In the genomic region with DNA sequence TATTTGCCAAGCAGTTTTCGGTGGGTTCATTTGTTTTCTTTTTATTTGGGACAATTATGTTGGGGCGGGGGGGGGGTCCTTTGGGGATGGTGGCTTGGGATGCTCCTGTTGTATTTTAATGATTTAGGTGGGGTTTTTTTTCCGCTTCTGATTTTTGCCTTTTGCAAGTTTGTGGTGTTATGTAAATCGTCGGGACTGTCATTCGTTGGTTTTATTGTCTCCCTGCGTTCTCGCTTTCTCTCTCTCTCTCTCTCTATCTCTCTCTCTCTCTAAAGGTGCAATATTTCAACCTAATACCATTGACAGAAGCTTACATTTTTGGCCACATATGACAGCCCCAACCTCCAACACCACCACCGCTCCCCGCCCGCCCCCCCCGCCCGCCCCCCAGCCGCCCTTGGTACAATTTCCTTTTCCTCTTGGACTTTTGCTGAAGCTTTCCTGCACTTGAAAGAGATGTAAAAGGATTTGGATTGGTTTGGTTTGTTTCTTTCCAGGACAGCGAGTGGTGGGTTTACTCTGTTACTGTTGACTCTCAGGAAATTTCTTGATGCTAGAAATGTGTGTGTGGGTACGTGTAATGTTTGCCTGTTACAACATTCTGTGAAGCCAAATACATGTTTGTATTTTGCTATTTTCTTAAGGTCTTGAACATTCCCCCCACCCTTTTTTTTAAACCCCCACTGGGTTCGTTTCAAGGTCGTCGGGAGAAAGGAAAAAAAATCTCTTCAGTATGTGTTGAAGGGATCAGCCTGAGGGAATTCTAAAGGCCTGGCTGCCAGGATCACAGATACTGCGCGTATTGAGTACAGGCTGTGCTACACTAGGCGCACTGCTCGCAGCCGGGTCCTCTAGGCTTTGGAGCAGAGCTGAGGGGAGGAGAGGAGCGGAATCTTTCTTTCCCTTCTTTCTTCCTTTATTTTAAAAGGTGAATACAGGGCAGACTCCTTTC, we compare ENCODE assay signal across 7 mouse cellular contexts. TPM values are rescaled to one million over a fixed set of nuclear protein-coding genes. Genes with fewer than 3 reads are reported as not detected.
DNase-seq lines count a peak whose midpoint lies in the region; ATAC-seq lines count a peak whose summit lies in the region.

No protein-coding gene starts in this region.

- DNase-seq in right cerebral cortex, postnatal 4 days: peak; percentile 49
- DNase-seq in right cerebral cortex, adult 18-20 months: no peak
- peak; percentile 67 to 70 for DNase-seq in cerebellum, postnatal 10 days
- DNase-seq in heart, adult 9 months (ENCODE audit: low spot score in 2 of 2): peak; percentile 68 to 72
- DNase-seq in midbrain, embryonic 10.5 days (ENCODE audit: low spot score): peak; percentile 44
- no peak for DNase-seq in c-Kit-positive CD71-positive TER-119-positive erythroid progenitor cells, embryonic 14.5 days (ENCODE audit: low spot score)

- H3K4me3 ChIP-seq in kidney, embryonic 14.5 days (ENCODE audit: low read length): peak overlapping the region; percentile 84
- peak overlapping the region; percentile 80 for H3K4me3 ChIP-seq in midbrain, embryonic 10.5 days

- WGBS in kidney, embryonic 14.5 days: 5% methylated on average over 25 of the region's 25 CpGs
- WGBS in midbrain, embryonic 10.5 days: 4% methylated on average over 25 of the region's 25 CpGs

- no peaks in the 10 kb centered on the region for H3K27me3 ChIP-seq in kidney, embryonic 14.5 days (ENCODE audit: control insufficient read depth, insufficient read depth, low read length)
- H3K27me3 ChIP-seq in midbrain, embryonic 10.5 days (ENCODE audit: low read depth, poor library complexity, severe bottlenecking): peaks cover 52% of the 10 kb centered on the region

- H3K9me3 ChIP-seq in kidney, embryonic 14.5 days (ENCODE audit: control insufficient read depth, low read length): no peaks in the 10 kb centered on the region
- H3K9me3 ChIP-seq in midbrain, embryonic 10.5 days (replicated peaks): no peaks in the 10 kb centered on the region

- peak overlapping the region; percentile 84 for H3K9ac ChIP-seq in kidney, embryonic 14.5 days (ENCODE audit: low read depth, low read length)

- peaks cover 28% of the 10 kb centered on the region for H3K4me1 ChIP-seq in kidney, embryonic 14.5 days (ENCODE audit: control insufficient read depth, insufficient read depth, low read length)
- H3K4me1 ChIP-seq in midbrain, embryonic 10.5 days: peaks cover 46% of the 10 kb centered on the region

- peak overlapping the region; percentile 99 for H3K27ac ChIP-seq in kidney, embryonic 14.5 days (ENCODE audit: low read depth, low read length)
- H3K27ac ChIP-seq in midbrain, embryonic 10.5 days (replicated peaks): peak overlapping the region; percentile 98

- no peaks in the 10 kb centered on the region for H3K36me3 ChIP-seq in kidney, embryonic 14.5 days (ENCODE audit: control insufficient read depth, insufficient read depth, low read length)
- H3K36me3 ChIP-seq in midbrain, embryonic 10.5 days: no peaks in the 10 kb centered on the region

- no peak for ATAC-seq in kidney, embryonic 14.5 days (ENCODE audit: low FRiP score, low TSS enrichment)

- peak overlapping the region; percentile 94 for H3K4me2 ChIP-seq in kidney, embryonic 14.5 days (replicated peaks; ENCODE audit: low read depth, low read length)

RNA-seq across cellular contexts. Expression of a gene that starts 0.8 kb away (rescaled TPM):
- polyA plus RNA-seq in kidney, embryonic 14.5 days (2014; fragmentation: Nextera tagmentation; extraction: Ambion mirVana): 0.73 and 0.91 TPM in 2 replicates
- polyA plus RNA-seq in midbrain, embryonic 10.5 days (2016; fragmentation: Nextera tagmentation; extraction: Ambion mirVana): 0.02 and 0.07 TPM in 2 replicates

RNA-seq across cellular contexts. Expression of a gene that starts 1.2 kb away (rescaled TPM):
- polyA plus RNA-seq in kidney, embryonic 14.5 days (2014; fragmentation: Nextera tagmentation; extraction: Ambion mirVana): not detected in 2 replicates
- polyA plus RNA-seq in midbrain, embryonic 10.5 days (2016; fragmentation: Nextera tagmentation; extraction: Ambion mirVana): not detected in 2 replicates

RNA-seq across cellular contexts. Expression of a gene that starts 57.3 kb away (rescaled TPM):
- not detected in 2 replicates for polyA plus RNA-seq in kidney, embryonic 14.5 days (2014; fragmentation: Nextera tagmentation; extraction: Ambion mirVana)
- not detected in 2 replicates for polyA plus RNA-seq in midbrain, embryonic 10.5 days (2016; fragmentation: Nextera tagmentation; extraction: Ambion mirVana)

Comparison
In these comparisons a context has a peak if more than half of its experiments do, and no peak if none do; other contexts are left out.
1. DNase-seq: peak in right cerebral cortex, postnatal 4 days (single experiment), cerebellum, postnatal 10 days (2 of 2), heart, adult 9 months (2 of 2) and midbrain, embryonic 10.5 days (single experiment); none in right cerebral cortex, adult 18-20 months (single experiment) and c-Kit-positive CD71-positive TER-119-positive erythroid progenitor cells, embryonic 14.5 days (single experiment).